Mouse (Mus musculus) neural tube, embryonic 13.5 days (tissue): ENCODE data around the gene Nck2. TPM values are rescaled to one million over a fixed set of nuclear protein-coding genes. Genes with fewer than 3 reads are reported as not detected.

Experiments used
- ATAC-seq: fragments of 200-750 bp; cut with Nextera tagmentation; 2 replicates; pipeline ENCODE4 v1.8.0; 2017; ENCODE audit warnings: low read depth, mild to moderate bottlenecking, moderate TSS enrichment, moderate library complexity
- H3K27ac ChIP-seq: fragments of 300-500 bp; sonication (generic); replicated peaks from 2 replicates; pipeline ENCODE4 v1.5.1; 2015; ENCODE audit warnings: moderate library complexity, mild to moderate bottlenecking, inconsistent platforms
- H3K27me3 ChIP-seq: fragments of 300-500 bp; sonication (generic); 2 replicates; pipeline ENCODE4 v1.6.1; 2015; ENCODE audit warnings: mild to moderate bottlenecking, inconsistent platforms
- H3K36me3 ChIP-seq: fragments of 300-500 bp; sonication (generic); 2 replicates; pipeline ENCODE4 v1.6.1; 2015; ENCODE audit warnings: mild to moderate bottlenecking, inconsistent platforms
- H3K4me1 ChIP-seq: fragments of 300-500 bp; sonication (generic); replicated peaks from 2 replicates; pipeline ENCODE4 v1.6.1; 2015; ENCODE audit warnings: inconsistent platforms
- H3K4me2 ChIP-seq: fragments of 300-500 bp; sonication (generic); 2 replicates; pipeline ENCODE4 v1.6.1; 2015; ENCODE audit warnings: inconsistent platforms, mild to moderate bottlenecking, moderate library complexity
- H3K4me3 ChIP-seq: fragments of 300-500 bp; sonication (generic); 2 replicates; pipeline ENCODE4 v1.5.1; 2015; ENCODE audit warnings: mild to moderate bottlenecking, inconsistent platforms
- H3K9ac ChIP-seq: fragments of 300-500 bp; sonication (generic); 2 replicates; pipeline ENCODE4 v1.6.1; 2015; ENCODE audit warnings: moderate library complexity, mild to moderate bottlenecking, inconsistent platforms
- H3K9me3 ChIP-seq: fragments of 300-500 bp; sonication (generic); 2 replicates; pipeline ENCODE4 v1.6.1; 2016; ENCODE audit warnings: inconsistent platforms
- WGBS: fragments of 180-500 bp; shearing (Covaris S2); methylation state at CpG from one replicate; pipeline ENCODE4 v1.1.7; 2015; 5-methylcytosine and 5-hydroxymethylcytosine counted together
- polyA plus RNA-seq: library from polyadenylated mRNA; unstranded; fragments of >200 nt; fragmentation: Nextera tagmentation; extraction: Ambion mirVana; gene quantifications from 2 replicates; pipeline ENCODE4 v1.2.1, GENCODE M21; 2015

Gene Nck2
- polyA plus RNA-seq, 1 experiment from 2014 or later = 33.9 TPM

DNA sequence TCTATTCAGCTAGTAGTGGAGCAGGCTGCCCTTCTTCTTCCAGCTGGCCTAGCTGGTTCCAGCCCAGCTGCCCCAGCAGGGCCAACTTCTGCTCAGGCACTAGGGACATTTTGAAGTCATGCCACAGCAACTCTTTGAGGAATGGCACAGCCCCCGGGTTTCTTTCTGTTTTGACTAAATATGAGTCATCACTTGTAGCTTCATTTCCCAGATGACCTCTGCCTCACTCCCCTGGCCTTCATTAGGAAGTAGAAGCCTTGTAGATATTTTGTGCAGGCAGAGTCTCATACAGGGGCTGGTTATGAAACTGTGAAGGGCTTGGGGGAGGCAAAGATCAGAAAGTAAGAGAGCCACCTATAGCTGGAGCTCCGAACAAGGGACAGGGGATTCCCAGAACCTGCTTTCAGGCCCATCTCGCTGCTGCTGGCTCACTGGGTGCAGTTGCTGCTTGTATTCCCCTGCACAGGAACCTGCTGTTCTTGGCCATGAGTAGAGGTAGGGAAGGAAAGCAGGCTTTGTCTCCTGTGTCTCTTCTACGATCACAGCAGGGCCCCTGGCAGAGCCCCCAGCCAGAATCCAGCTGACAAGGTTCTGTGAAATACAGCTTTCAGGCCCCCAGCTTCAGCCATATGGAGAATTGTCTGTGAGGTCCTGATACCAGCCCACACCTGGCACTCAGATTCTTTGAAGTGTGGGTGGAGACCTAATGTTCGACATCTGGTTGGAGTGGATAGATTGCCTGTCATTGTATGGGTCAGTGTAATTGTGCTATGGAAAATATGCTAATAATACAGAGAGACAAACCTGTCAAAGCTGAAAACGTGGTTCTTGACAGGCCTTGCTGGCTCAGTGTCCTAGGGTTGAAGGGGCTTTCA, 30.4 kb downstream of the Nck2 start:
- H3K36me3 ChIP-seq = no peaks in the 10 kb centered on the region
- peaks cover 29% of the 10 kb centered on the region for H3K4me1 ChIP-seq
- H3K9me3 ChIP-seq = no peaks in the 10 kb centered on the region
- H3K9ac ChIP-seq = no peak overlapping the region
- no peak for ATAC-seq
- 59% methylated on average over 6 of the region's 6 CpGs for WGBS
- no peak overlapping the region for H3K27ac ChIP-seq
- no peaks in the 10 kb centered on the region for H3K27me3 ChIP-seq
- no peak overlapping the region for H3K4me3 ChIP-seq
- H3K4me2 ChIP-seq = no peak overlapping the region

DNA sequence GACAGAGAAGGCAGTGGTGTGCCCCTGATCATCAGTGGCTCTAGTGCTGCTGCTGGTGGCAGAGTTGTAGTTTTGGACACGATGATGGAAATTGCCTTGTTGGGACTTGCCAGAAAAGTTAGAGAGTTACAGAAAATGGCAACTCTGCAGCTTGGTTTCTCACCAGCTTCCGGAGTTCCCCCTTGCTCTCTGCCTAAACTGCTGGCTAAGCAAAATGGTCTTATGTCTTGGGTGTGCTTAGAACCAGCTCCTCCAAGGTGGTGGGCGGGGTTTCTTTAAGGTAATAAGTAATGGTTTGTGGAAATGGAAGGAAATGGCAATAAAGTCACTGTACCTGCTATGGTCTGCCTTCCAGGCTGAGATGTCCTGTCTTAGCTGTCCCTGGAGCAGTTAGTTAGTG, 33.6 kb downstream of the Nck2 start:
- H3K9ac ChIP-seq = no peak overlapping the region
- no peak overlapping the region for H3K4me3 ChIP-seq
- H3K9me3 ChIP-seq = no peaks in the 10 kb centered on the region
- H3K4me1 ChIP-seq = peaks cover 39% of the 10 kb centered on the region
- H3K36me3 ChIP-seq = no peaks in the 10 kb centered on the region
- no peak overlapping the region for H3K4me2 ChIP-seq
- H3K27me3 ChIP-seq = no peaks in the 10 kb centered on the region
- WGBS = 87% methylated on average over 3 of the region's 3 CpGs
- H3K27ac ChIP-seq = no peak overlapping the region
- ATAC-seq = no peak

DNA sequence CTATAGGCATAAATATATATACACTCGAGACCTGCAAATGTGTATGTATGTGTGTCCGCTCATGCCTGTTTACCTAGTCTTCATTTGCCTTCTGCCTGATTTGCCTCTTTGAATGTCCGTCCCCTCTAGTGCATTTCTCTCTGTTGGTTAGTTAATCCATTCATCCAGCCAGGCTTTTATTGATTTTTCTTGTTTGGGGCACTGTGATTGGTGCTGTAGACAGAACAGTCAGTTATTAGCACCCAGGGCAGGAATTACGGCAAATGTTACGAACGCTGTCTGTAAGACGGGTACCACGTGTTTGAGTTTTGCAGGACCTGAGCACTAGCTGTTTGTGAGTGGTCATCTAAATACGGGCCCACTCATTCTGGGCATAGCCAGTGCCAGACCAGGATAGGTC, 40.8 kb downstream of the Nck2 start:
- Histone ChIP-seq H3K9me3 (no peaks in the 10 kb centered on the region), H3K4me1 (peaks cover 64% of the 10 kb centered on the region), H3K4me2 (no peak overlapping the region), H3K4me3 (no peak overlapping the region), H3K27ac (no peak overlapping the region), H3K36me3 (no peaks in the 10 kb centered on the region), H3K27me3 (no peaks in the 10 kb centered on the region), H3K9ac (0 out of 2 replicates have a peak overlapping the region, but pooled peaks have one; percentile 2)
- WGBS = 55% methylated on average over 9 of the region's 9 CpGs
- ATAC-seq = no peak

DNA sequence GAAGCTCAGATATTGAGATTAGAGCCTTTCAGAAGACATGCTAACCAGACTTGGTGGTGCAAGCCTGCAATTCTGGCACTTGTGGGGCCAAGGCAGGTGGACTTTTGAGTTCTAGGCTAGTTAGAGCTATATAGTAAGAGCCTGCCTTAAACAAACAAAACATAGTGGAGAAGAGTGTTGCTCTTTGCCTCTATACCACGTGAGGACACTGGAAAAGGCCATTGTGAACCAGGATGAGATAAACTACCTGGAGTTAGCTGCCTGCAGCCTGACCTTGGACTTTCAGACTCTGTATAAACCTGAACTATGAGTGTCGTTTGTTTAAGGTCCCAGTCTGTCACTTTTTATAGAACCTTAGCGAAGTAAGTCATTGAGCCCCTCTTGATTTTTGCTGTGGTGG, 42.1 kb downstream of the Nck2 start:
- no peaks in the 10 kb centered on the region for H3K27me3 ChIP-seq
- WGBS = 66% methylated on average over 3 of the region's 3 CpGs

DNA sequence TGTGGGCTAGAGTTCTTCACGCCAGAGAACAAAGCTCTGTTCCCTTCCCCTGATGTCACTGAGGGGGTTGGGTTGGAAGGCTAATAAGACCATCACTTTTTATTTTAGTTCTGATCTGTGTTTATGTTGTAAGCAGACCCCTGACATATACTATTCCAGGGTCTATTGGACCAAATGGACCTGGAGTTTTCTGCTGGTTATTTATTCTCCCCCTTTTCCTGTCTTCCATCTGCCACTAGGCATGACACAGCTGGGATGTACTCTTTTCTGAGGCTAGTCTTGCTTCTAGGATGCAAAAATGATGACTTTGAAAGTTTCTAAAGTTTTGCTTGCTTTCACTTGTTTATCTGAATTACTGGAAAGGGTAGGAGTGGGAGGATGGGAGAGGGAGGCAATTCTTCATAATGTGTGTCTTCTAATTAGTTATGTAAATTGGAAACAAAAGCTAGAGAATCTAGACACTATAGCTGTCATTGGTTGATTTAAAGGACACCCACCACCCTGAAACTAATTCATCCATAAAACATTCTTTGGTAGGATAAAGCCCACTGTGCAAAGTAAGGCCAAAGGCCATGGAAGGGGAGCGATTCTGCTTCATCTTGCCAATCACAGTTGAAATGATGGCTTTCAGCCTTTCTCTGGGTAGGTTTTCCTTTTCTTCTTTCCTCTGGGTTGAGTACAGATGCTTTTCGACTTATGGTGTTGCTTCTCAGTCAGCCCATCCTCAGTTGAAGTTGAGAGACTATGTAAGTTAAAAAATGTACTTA, 42.8 kb downstream of the Nck2 start:
- WGBS = 21% methylated on average over 3 of the region's 3 CpGs
- H3K27ac ChIP-seq = no peak overlapping the region
- H3K4me2 ChIP-seq = no peak overlapping the region
- H3K4me1 ChIP-seq = peaks cover 59% of the 10 kb centered on the region
- ATAC-seq = no peak
- H3K27me3 ChIP-seq = no peaks in the 10 kb centered on the region
- H3K36me3 ChIP-seq = no peaks in the 10 kb centered on the region
- H3K9ac ChIP-seq = no peak overlapping the region
- no peak overlapping the region for H3K4me3 ChIP-seq
- no peaks in the 10 kb centered on the region for H3K9me3 ChIP-seq

More for the DNA sequence above, 42.1 kb downstream of the Nck2 start:
- Histone ChIP-seq H3K4me2 (no peak overlapping the region), H3K9me3 (no peaks in the 10 kb centered on the region), H3K36me3 (no peaks in the 10 kb centered on the region), H3K4me1 (peaks cover 64% of the 10 kb centered on the region), H3K9ac (no peak overlapping the region), H3K4me3 (no peak overlapping the region), H3K27ac (no peak overlapping the region)
- ATAC-seq = no peak

DNA sequence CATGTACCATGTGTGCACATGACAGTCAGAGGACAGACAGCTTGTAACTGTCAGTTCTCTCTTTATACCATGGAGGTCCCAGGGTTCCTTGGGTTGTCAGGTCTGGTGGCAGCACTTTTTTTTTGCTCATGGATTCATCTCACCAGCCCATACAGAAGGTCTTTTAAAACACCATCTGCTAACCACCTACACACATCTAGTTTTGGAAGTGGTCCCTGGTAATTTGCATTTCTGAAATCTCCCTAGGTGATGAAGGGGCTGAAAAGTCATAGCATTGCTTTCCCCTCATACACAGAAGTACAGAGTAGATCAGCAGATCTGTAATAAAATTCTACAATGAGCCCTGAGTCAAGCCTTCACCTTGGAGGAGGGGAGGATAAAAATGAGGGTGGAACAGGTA, 44.9 kb downstream of the Nck2 start:
- H3K27me3 ChIP-seq = no peaks in the 10 kb centered on the region
- H3K9me3 ChIP-seq = no peaks in the 10 kb centered on the region
- peaks cover 42% of the 10 kb centered on the region for H3K4me1 ChIP-seq
- no peak overlapping the region for H3K4me2 ChIP-seq
- no peaks in the 10 kb centered on the region for H3K36me3 ChIP-seq
- no peak overlapping the region for H3K4me3 ChIP-seq
- no peak overlapping the region for H3K27ac ChIP-seq
- no peak overlapping the region for H3K9ac ChIP-seq
- no peak for ATAC-seq

DNA sequence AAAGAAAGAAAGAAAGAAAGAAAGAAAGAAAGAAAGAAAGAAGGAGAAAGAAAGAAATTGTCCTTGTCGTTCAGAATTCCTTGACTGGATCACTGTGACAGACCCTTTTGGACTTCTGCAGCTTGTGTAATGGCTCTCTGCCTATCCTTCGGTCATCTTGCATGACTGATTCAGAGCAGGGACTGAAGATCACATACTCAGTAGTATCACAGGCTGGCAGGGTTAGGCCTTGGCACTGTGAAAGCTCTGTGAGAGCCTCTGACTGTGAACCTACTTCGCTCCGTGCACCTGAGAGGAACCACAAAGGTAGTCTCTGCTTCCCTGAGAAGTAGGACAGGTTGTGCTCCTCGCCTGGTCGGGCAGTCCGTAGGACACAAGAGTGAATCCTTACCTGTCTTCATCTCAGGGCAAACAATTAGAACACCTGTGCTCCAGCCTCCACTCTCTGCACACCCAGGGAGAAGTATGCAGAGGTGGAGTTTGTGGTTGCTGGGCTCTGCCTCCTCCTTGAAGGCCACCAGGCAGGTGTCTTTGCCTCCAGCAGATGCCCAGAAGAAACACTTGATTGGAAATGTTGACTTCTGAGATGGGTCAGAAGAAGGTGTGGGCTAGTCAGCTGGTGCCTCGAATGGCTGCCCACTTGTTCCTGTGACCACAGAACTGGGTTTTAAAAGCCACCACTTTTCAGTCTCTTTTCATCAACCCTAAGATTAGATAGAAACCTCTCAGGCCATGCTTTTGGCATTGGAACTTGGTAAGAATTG, 47.3 kb downstream of the Nck2 start:
- Histone ChIP-seq H3K27ac (no peak overlapping the region), H3K4me1 (peaks cover 18% of the 10 kb centered on the region), H3K27me3 (no peaks in the 10 kb centered on the region), H3K9me3 (no peaks in the 10 kb centered on the region), H3K9ac (no peak overlapping the region), H3K36me3 (no peaks in the 10 kb centered on the region), H3K4me3 (no peak overlapping the region), H3K4me2 (no peak overlapping the region)
- no peak for ATAC-seq
- WGBS = 93% methylated on average over 8 of the region's 8 CpGs

DNA sequence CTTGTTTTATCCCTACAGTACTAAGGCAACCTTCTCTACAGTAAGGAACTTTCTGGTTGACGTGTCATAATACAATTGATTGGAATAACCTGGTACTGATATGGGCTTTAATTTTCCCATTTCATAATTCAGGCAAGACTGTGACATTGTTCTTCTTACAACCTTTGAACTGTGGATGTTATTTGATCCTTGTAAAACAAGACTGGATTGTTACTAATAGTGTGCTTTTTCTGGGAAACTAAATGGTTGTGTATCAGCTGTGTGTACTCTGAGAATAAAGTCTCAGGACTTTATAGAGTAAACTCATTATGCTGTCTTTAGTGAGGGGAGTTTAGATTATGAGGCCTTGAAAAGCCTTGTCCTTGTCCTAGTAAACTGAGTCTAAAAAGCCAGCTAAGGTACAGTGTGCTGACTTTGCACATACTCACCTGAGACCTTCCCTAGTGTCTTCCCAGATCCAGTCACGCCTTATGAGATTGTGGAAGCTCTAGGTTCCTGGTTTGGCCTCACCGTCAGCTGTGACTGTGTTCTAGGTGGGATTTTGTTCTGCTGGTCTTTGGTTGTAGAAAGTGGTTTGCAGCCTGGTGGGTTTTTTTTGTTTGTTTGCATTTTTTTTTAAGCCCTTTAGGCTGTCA, 48.5 kb downstream of the Nck2 start:
- no peak overlapping the region for H3K4me2 ChIP-seq
- H3K9me3 ChIP-seq = no peaks in the 10 kb centered on the region
- H3K27me3 ChIP-seq = no peaks in the 10 kb centered on the region
- H3K9ac ChIP-seq = no peak overlapping the region
- H3K4me3 ChIP-seq = no peak overlapping the region
- 91% methylated on average over 3 of the region's 3 CpGs for WGBS
- H3K4me1 ChIP-seq = peaks cover 15% of the 10 kb centered on the region
- no peak overlapping the region for H3K27ac ChIP-seq
- H3K36me3 ChIP-seq = no peaks in the 10 kb centered on the region
- no peak for ATAC-seq

DNA sequence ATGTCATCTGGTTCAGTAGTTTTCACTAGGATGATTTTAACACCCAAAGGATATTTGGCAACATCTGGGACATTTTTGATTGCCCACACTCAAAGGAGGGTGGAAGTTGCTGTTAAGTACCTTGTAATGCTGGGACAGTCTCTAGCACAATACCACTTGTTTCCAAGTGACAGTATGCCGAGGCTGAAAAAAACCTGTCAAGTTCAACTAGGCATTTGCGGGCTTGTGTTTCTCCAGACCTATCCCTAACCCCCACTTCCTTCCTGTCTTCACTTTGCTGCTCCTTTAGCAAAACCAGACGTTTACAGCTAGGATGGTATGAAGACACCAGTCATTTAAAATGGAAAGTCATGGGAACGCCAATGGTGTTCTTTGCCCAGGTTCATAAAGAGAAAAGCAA, 51.7 kb downstream of the Nck2 start:
- Histone ChIP-seq H3K27me3 (no peaks in the 10 kb centered on the region), H3K4me2 (no peak overlapping the region), H3K9ac (no peak overlapping the region), H3K36me3 (no peaks in the 10 kb centered on the region), H3K27ac (no peak overlapping the region), H3K4me3 (no peak overlapping the region), H3K9me3 (no peaks in the 10 kb centered on the region), H3K4me1 (peaks cover 38% of the 10 kb centered on the region)
- 82% methylated on average over 4 of the region's 4 CpGs for WGBS
- ATAC-seq = no peak

DNA sequence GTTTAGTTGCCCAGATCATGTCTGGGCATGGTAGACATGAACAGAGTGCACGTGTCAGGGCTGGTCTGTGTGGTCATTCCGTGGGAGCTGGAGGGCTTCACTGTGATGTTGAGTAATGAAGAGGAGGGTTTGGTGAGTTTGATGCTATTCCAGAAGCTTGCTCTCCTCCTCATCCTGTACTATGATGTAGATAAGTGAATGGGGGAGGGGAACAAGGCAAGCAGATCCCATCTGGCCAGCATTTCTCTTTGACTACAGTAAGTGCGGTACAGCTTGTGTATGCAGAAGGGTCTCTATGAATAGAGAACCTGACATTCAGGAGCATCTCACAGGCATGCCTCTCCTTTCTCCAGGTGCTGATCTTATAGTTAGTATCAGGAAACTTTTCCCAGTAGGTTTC, 52.6 kb downstream of the Nck2 start:
- Histone ChIP-seq H3K4me1 (peaks cover 43% of the 10 kb centered on the region), H3K4me3 (no peak overlapping the region), H3K9me3 (no peaks in the 10 kb centered on the region), H3K4me2 (no peak overlapping the region), H3K36me3 (no peaks in the 10 kb centered on the region), H3K27ac (no peak overlapping the region), H3K9ac (no peak overlapping the region), H3K27me3 (no peaks in the 10 kb centered on the region)
- ATAC-seq = no peak
- 88% methylated on average over 3 of the region's 3 CpGs for WGBS

DNA sequence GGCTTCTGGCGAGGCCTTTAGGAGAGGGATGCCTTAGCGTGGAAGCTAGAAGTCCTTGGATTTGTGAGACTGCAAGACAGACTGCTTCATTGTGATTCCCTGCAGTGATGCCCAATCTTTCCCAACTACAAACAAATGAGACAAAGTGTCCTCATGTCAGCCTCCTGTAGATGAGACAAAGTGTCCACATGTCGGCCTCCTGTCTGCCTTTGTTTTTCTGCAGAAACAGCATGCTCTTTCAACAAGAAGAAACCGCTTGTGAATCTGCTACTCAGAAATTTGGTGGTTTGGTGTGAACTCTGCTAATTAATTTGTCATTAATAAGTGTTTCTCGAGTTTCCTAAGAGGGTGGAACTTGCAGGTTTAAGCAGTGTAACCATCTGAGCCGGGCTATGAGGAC, 53.6 kb downstream of the Nck2 start:
- H3K27ac ChIP-seq = no peak overlapping the region

DNA sequence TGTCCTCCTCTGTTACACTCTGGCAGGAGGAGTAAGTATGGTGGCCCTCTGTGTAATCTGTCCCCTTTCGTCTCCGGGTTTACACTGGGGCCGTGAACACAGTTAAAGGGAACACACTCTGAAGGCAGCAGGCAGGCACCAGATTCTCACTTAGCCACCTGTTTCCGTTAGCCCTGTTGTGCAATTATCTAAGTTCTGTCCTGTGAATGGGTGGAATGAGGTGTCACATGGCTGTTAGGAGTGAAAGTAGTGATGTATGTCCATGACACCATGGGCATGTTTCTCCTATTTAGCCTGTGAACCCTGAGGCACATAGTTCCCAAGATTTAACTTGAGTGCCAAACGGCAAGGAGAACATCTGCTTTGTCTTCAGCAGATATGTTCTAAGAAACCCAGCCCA, 55.7 kb downstream of the Nck2 start:
- WGBS = 46% methylated on average over 5 of the region's 5 CpGs
- no peaks in the 10 kb centered on the region for H3K9me3 ChIP-seq
- H3K4me2 ChIP-seq = no peak overlapping the region
- ATAC-seq = no peak
- no peaks in the 10 kb centered on the region for H3K36me3 ChIP-seq
- H3K27ac ChIP-seq = no peak overlapping the region
- H3K4me3 ChIP-seq = no peak overlapping the region
- H3K9ac ChIP-seq = no peak overlapping the region
- peaks cover 72% of the 10 kb centered on the region for H3K4me1 ChIP-seq
- no peaks in the 10 kb centered on the region for H3K27me3 ChIP-seq

More for the DNA sequence above, 53.6 kb downstream of the Nck2 start:
- H3K4me2 ChIP-seq = no peak overlapping the region
- H3K9ac ChIP-seq = no peak overlapping the region
- H3K9me3 ChIP-seq = no peaks in the 10 kb centered on the region
- H3K4me3 ChIP-seq = no peak overlapping the region
- no peaks in the 10 kb centered on the region for H3K36me3 ChIP-seq
- ATAC-seq = no peak
- 43% methylated on average over 6 of the region's 6 CpGs for WGBS
- no peaks in the 10 kb centered on the region for H3K27me3 ChIP-seq
- peaks cover 52% of the 10 kb centered on the region for H3K4me1 ChIP-seq
